Mouse (Mus musculus) macrophage (primary cell): ENCODE measurements around the gene Crybg1. TPM values are rescaled to one million over a fixed set of nuclear protein-coding genes. Genes with fewer than 3 reads are reported as not detected.
A peak's percentile ranks its signal among the peaks of the same experiment; 100 is the strongest.

Source experiments
- H3K27ac ChIP-seq: fragments of 350-480 bp; formaldehyde crosslinking; 2 replicates; pipeline ENCODE4 v1.9.0; 2021
- H3K36me3 ChIP-seq: fragments of 350-480 bp; formaldehyde crosslinking; 2 replicates; pipeline ENCODE4 v1.9.0; 2021; ENCODE audit errors: inconsistent target
- H3K4me3 ChIP-seq: fragments of 350-480 bp; formaldehyde crosslinking; 2 replicates; pipeline ENCODE4 v1.9.0; 2021; ENCODE audit errors: inconsistent target
- H3K79me2 ChIP-seq: fragments of 350-480 bp; formaldehyde crosslinking; 2 replicates; pipeline ENCODE4 v1.9.0; 2021; ENCODE audit errors: inconsistent target
- WGBS: methylation state at CpG from one replicate; pipeline ENCODE4 v1.1.7; 2026; ENCODE audit warnings: inconsistent platforms; ENCODE audit not compliant: missing documents; 5-methylcytosine and 5-hydroxymethylcytosine counted together
- polyA plus RNA-seq: library from polyadenylated mRNA; stranded (reverse); fragments of 250-400 nt; gene quantifications from 3 replicates; pipeline ENCODE4 v1.2.4, GENCODE M21; 2018; ENCODE audit warnings: inconsistent platforms

Crybg1 gene
- polyA plus RNA-seq, 1 experiment from 2014 or later: 25.1 TPM

DNA sequence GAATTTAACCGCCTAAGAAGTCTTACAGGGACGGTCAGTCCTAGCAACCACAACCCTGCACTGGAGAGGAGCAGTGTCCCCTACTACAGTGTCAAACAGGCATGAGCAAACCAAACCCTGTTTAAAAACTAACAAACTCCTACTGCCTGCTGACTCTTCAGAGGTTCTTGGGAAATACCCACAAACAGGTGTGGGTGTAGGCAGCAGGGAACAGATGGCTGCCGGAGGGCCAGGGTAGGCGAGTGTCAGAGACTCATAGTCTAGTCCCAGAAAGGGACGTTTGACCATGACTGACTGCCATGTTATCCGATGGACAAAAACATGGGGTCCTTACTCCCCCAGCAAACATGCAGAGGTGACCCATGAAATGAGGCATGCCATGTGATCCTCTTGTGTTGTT, 97.7 kb downstream of the Crybg1 start:
- 97% methylated on average over 6 of the region's 6 CpGs for WGBS
- no peaks in the 10 kb centered on the region for H3K36me3 ChIP-seq
- no peak overlapping the region for H3K4me3 ChIP-seq
- no peaks in the 10 kb centered on the region for H3K79me2 ChIP-seq
- no peak overlapping the region for H3K27ac ChIP-seq

- Histone ChIP-seq H3K79me2 (no peaks in the 10 kb centered on the region), H3K27ac (no peak overlapping the region), H3K4me3 (no peak overlapping the region), H3K36me3 (no peaks in the 10 kb centered on the region)
- WGBS: 62% methylated on average over 4 of the region's 4 CpGs
Measured at GRCm38 (mm10) chr10:44044727-44045126, 103.9 kb downstream of the Crybg1 start.

DNA sequence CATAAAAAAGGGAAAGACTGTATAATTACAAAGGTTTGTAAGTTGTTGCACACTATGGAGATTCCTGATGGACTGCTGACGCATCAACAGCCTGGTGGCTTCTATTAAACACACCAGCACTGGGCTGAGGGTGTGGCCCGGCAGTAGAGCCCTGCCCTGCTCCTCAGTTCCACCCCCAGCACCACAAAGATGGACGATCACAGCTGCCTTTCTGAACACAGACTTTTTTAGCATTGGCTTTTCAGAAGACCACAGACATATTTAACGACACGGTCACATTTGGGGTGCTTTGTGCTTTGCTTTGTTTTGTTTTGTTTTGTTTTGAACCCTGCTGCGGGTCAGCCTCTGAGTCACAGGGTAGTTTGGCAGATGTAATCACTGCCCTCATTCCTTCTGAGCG, 105.0 kb downstream of the Crybg1 start:
- Histone ChIP-seq H3K36me3 (no peaks in the 10 kb centered on the region), H3K27ac (no peak overlapping the region), H3K4me3 (no peak overlapping the region), H3K79me2 (no peaks in the 10 kb centered on the region)
- 82% methylated on average over 7 of the region's 7 CpGs for WGBS

DNA sequence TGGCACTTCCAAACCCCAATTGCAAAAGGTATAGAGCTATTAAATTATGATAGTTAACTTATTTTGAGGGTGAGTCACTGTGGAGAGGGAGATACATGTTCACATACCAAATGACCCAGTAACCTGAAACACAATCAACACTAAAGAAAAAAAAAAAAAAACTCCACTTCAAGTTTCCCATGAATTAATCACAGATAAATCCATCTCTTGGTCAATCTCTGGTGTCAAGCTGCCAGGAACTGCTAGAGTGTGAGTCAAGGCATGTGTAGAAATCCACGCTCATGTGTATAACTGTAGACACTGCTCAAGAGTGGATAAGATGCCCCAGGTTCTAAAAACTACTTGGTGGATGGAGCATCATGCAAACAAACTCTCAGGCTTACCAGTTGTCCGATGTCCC, 109.5 kb downstream of the Crybg1 start:
- Histone ChIP-seq H3K36me3 (no peaks in the 10 kb centered on the region), H3K4me3 (no peak overlapping the region), H3K27ac (no peak overlapping the region), H3K79me2 (no peaks in the 10 kb centered on the region)
- 96% methylated on average over 2 of the region's 2 CpGs for WGBS

DNA sequence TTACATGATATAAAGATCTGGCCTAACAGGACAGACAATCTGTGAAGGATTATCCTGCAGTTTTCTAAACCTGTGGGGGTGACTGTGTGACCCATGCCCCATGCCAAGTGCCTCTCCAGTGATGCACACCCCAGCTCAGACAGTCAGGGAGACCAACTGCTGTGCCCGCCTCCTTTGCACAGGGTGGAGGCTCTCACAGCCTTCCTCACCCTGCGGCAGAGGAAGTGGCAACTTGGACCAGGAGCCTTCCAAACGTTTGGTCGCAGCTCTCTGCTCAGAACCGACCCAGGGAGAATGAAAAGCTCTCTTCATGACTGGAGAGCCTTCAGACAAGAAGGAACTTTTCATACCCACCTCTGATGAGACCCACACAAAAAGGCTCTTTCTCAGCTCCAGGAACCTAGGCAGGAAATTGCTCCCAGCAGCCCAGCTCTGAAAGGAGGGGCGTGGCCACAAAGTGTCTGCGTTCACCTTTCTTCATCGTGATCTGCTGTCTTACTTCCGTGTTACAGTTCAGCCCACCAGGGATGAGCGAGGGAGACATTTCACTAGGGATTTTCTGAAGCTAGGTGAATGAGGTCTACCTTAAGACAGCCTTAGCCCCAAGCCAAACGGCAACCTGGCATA, 110.6 kb downstream of the Crybg1 start:
- H3K79me2 ChIP-seq: no peaks in the 10 kb centered on the region
- no peaks in the 10 kb centered on the region for H3K36me3 ChIP-seq
- H3K27ac ChIP-seq: no peak overlapping the region
- 15% methylated on average over 11 of the region's 11 CpGs for WGBS
- H3K4me3 ChIP-seq: no peak overlapping the region

DNA sequence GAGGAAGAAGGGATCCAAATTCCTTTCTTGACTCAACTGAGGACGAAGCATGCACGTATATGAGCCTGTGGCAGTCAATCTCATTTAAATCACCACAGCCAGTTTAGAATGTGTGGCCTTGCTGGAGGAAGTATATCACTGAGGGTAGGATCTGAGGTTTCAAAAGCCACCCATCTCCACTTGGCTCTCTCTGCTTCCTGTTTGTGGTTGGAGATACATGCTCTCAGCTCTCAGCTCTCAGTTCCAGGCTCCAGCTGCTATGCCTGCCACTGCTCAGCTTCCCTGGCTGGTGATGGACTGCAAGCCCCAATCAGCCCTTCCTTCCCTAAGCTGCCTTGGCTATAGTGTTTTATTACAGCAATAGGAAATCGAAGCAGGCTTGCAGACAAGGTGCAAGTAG, 119.1 kb downstream of the Crybg1 start:
- Histone ChIP-seq H3K4me3 (no peak overlapping the region), H3K36me3 (no peaks in the 10 kb centered on the region), H3K79me2 (no peaks in the 10 kb centered on the region), H3K27ac (peak overlapping the region; percentile 34; the same call in 1 of the 2 replicates)
- 7% methylated on average over 3 of the region's 3 CpGs for WGBS

DNA sequence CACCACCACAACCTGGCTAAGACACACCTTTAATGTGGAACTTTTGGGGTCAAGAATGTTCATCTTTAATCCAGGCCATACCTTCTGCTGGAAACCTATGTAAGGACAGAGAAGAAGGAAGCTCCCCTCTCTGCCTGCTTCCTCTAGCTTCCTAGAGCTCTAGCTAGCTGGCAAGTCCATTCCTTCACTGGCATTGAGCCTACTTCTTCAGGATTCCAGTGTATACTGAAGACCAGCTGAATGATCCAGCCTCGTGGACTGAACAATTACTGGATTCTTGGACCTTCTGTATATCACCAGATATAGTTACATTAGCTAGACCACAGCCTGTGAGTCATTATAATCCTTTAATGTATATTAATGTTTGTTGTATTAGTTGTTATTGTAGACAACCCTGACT, 121.4 kb downstream of the Crybg1 start:
- 92% methylated on average over 1 of the region's 1 CpGs for WGBS
- Histone ChIP-seq H3K36me3 (no peaks in the 10 kb centered on the region), H3K27ac (no peak overlapping the region), H3K4me3 (no peak overlapping the region), H3K79me2 (no peaks in the 10 kb centered on the region)

GRCm38 (mm10) chr10:44026105-44026504, 122.5 kb downstream of the Crybg1 start:
- H3K79me2 ChIP-seq: no peaks in the 10 kb centered on the region
- H3K27ac ChIP-seq: no peak overlapping the region
- no peak overlapping the region for H3K4me3 ChIP-seq
- 92% methylated on average over 1 of the region's 1 CpGs for WGBS
- no peaks in the 10 kb centered on the region for H3K36me3 ChIP-seq

DNA sequence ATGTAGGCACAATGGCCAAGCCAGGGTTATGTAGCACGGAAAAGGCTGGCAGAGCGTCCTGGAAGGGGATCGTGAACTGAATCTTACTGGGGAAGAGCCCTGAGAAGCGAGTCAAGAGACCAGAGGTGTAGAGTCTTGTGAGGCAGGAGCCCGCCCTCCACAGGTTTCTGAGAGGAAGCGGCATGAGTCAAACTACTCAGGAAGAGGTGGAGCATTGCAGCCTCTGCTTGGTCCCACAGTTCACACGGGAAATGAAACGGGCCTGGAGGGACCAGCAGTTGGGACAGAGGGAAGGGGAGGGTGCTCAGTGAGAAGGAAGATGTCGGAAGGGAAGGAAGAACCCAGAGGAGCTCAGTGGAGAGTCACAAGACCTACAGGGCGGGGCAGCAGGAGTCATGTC, 123.9 kb downstream of the Crybg1 start:
- WGBS: 52% methylated on average over 10 of the region's 10 CpGs
- Histone ChIP-seq H3K36me3 (no peaks in the 10 kb centered on the region), H3K27ac (no peak overlapping the region), H3K4me3 (no peak overlapping the region), H3K79me2 (no peaks in the 10 kb centered on the region)

- Histone ChIP-seq H3K27ac (no peak overlapping the region), H3K36me3 (no peaks in the 10 kb centered on the region), H3K79me2 (no peaks in the 10 kb centered on the region), H3K4me3 (no peak overlapping the region)
- WGBS: 84% methylated on average over 4 of the region's 4 CpGs
Measured at GRCm38 (mm10) chr10:44020141-44020540, 128.5 kb downstream of the Crybg1 start.

GRCm38 (mm10) chr10:44018562-44018961, 130.1 kb downstream of the Crybg1 start:
- H3K27ac ChIP-seq: no peak overlapping the region
- H3K79me2 ChIP-seq: no peaks in the 10 kb centered on the region
- no peak overlapping the region for H3K4me3 ChIP-seq
- H3K36me3 ChIP-seq: no peaks in the 10 kb centered on the region
- WGBS: 91% methylated on average over 4 of the region's 4 CpGs

DNA sequence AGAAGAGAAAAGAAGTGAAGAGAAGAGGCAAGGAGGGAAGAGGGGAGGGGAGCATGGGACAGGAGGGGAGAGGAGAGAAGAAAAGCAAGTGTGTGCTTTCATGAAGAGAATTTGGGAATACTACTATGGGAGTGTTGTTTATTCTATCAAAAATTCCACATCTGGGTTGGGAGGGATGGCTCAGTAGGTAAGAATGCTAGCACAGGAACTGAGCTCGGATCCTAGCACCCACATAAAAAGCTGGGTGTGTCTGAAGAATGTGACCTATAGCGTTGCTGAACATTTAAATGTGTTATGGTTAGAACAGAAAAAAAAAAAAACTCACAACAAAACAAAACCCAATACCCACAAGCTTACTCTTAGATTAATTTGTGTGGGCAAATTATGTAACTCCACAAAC, 133.0 kb downstream of the Crybg1 start:
- H3K36me3 ChIP-seq: no peaks in the 10 kb centered on the region
- no peak overlapping the region for H3K27ac ChIP-seq
- WGBS: 94% methylated on average over 2 of the region's 2 CpGs
- no peaks in the 10 kb centered on the region for H3K79me2 ChIP-seq
- no peak overlapping the region for H3K4me3 ChIP-seq

GRCm38 (mm10) chr10:44013885-44014284, 134.8 kb downstream of the Crybg1 start:
- Histone ChIP-seq H3K36me3 (no peaks in the 10 kb centered on the region), H3K27ac (no peak overlapping the region), H3K4me3 (no peak overlapping the region), H3K79me2 (no peaks in the 10 kb centered on the region)
- WGBS: 95% methylated on average over 4 of the region's 4 CpGs

DNA sequence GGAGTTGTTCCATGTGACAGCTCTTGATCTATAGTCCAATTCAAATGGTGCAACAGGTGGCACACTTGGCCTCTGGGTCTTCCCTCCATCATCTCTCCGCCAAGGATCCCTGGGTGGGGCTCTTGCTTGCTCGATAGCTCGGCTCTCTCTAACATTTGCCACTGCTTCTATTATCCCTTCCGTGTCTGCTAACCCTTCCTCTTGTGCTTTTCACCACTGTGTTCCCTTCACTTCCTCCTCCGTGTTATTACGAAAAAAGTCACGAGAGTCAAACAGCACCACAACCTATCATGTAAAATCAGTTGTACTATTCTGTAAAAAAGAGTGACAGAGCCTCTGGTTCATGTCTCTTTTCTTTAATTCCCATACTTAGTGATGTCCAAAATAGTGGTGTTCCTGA, 137.2 kb downstream of the Crybg1 start:
- Histone ChIP-seq H3K27ac (peak overlapping the region; percentile 4; the same call in 1 of the 2 replicates), H3K36me3 (no peaks in the 10 kb centered on the region), H3K79me2 (no peaks in the 10 kb centered on the region), H3K4me3 (no peak overlapping the region)
- 18% methylated on average over 7 of the region's 7 CpGs for WGBS

GRCm38 (mm10) chr10:44008808-44009207, 139.8 kb downstream of the Crybg1 start:
- Histone ChIP-seq H3K79me2 (no peaks in the 10 kb centered on the region), H3K27ac (no peak overlapping the region), H3K4me3 (no peak overlapping the region), H3K36me3 (no peaks in the 10 kb centered on the region)

GRCm38 (mm10) chr10:44006815-44007214, 141.8 kb downstream of the Crybg1 start:
- Histone ChIP-seq H3K4me3 (no peak overlapping the region), H3K27ac (no peak overlapping the region), H3K36me3 (no peaks in the 10 kb centered on the region), H3K79me2 (peaks cover 16% of the 10 kb centered on the region)
- 88% methylated on average over 4 of the region's 4 CpGs for WGBS
